Mouse (Mus musculus) heart, embryonic 10.5 days (tissue): Measurements from ENCODE around the gene Ilkap. TPM values are rescaled to one million over a fixed set of nuclear protein-coding genes. Genes with fewer than 3 reads are reported as not detected.

Source experiments
- DNase-seq: peaks from one replicate; pipeline ENCODE4 v3.0.0-alpha.2; 2017; ENCODE audit warnings: low spot score
- H3K27ac ChIP-seq: fragments of 300-500 bp; sonication (generic); 2 replicates; pipeline ENCODE4 v1.5.1; 2016; ENCODE audit warnings: mild to moderate bottlenecking
- H3K27me3 ChIP-seq: fragments of 300-500 bp; sonication (generic); 2 replicates; pipeline ENCODE4 v1.6.1; 2016; ENCODE audit warnings: mild to moderate bottlenecking; ENCODE audit not compliant: poor library complexity, insufficient read depth, severe bottlenecking
- H3K36me3 ChIP-seq: fragments of 300-500 bp; sonication (generic); 2 replicates; pipeline ENCODE4 v1.6.1; 2016; ENCODE audit warnings: mild to moderate bottlenecking, moderate library complexity
- H3K4me1 ChIP-seq: fragments of 300-500 bp; sonication (generic); 2 replicates; pipeline ENCODE4 v1.6.1; 2016; ENCODE audit warnings: mild to moderate bottlenecking
- H3K4me3 ChIP-seq: fragments of 300-500 bp; sonication (generic); 2 replicates; pipeline ENCODE4 v1.5.1; 2016; ENCODE audit warnings: mild to moderate bottlenecking, moderate library complexity
- H3K9me3 ChIP-seq: fragments of 300-500 bp; sonication (generic); 2 replicates; pipeline ENCODE4 v1.6.1; 2016; ENCODE audit warnings: mild to moderate bottlenecking, moderate library complexity
- WGBS: fragments of 180-500 bp; shearing (Covaris S2); methylation state at CpG from one replicate; pipeline ENCODE4 v1.1.7; 2016; 5-methylcytosine and 5-hydroxymethylcytosine counted together
- polyA plus RNA-seq: library from polyadenylated mRNA; unstranded; fragments of >200 nt; fragmentation: Nextera tagmentation; extraction: Ambion mirVana; gene quantifications from 2 replicates; pipeline ENCODE4 v1.2.1, GENCODE M21; 2016

Ilkap gene
- polyA plus RNA-seq, 1 experiment from 2014 or later, result 152 TPM

DNA sequence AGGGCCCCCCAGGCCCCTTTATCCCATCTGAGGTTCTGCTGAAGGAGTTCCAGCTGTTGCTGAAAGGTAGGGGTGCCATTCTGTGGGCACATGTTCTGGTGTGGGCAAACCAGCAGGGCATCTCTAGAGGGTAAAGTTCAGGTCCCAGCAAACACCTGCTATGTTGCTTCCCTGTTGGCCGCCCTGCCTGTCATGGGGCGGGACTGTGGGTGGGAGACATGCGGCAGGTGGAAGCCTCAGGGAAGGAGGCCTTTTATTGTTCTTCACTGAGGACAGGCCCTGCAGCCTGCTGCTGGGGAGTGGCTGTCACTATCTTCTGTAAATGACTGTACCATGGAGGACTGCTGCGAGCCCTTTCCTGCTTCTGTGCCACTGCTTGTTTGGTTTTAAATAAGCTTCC, 29.2 kb downstream of the Ilkap start:
- Histone ChIP-seq H3K27ac (no peak overlapping the region), H3K4me1 (peaks cover 22% of the 10 kb centered on the region), H3K36me3 (peaks cover 53% of the 10 kb centered on the region), H3K4me3 (no peak overlapping the region), H3K9me3 (no peaks in the 10 kb centered on the region), H3K27me3 (peaks cover 23% of the 10 kb centered on the region)
- 66% methylated on average over 4 of the region's 4 CpGs for WGBS
- no peak for DNase-seq

DNA sequence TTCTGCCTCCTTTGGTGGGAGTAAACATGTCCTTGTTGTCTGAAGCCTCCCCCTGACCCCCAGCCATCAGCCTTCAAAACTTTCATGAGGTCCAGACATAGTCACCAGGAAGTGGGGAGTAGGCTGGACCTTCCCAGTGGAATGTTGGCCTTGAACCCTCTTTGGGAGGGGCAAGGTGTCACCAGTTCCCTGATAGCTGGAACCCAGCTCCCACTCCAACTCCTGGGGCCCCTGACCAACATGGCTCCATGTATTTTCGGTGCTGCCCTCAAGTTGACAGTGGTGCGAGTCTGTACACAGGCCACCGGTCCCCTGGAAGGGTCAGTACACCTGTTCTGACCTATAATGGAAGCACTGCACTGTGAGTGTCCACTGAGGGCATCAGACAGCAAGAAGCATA, 31.3 kb downstream of the Ilkap start:
- Histone ChIP-seq H3K36me3 (peaks cover 50% of the 10 kb centered on the region), H3K27me3 (peaks cover 23% of the 10 kb centered on the region), H3K27ac (peak overlapping the region; percentile 14; the same call in 1 of the 2 replicates), H3K4me3 (peak overlapping the region; percentile 64), H3K9me3 (peaks cover 9% of the 10 kb centered on the region), H3K4me1 (peaks cover 22% of the 10 kb centered on the region)
- no peak for DNase-seq
- 88% methylated on average over 3 of the region's 3 CpGs for WGBS

DNA sequence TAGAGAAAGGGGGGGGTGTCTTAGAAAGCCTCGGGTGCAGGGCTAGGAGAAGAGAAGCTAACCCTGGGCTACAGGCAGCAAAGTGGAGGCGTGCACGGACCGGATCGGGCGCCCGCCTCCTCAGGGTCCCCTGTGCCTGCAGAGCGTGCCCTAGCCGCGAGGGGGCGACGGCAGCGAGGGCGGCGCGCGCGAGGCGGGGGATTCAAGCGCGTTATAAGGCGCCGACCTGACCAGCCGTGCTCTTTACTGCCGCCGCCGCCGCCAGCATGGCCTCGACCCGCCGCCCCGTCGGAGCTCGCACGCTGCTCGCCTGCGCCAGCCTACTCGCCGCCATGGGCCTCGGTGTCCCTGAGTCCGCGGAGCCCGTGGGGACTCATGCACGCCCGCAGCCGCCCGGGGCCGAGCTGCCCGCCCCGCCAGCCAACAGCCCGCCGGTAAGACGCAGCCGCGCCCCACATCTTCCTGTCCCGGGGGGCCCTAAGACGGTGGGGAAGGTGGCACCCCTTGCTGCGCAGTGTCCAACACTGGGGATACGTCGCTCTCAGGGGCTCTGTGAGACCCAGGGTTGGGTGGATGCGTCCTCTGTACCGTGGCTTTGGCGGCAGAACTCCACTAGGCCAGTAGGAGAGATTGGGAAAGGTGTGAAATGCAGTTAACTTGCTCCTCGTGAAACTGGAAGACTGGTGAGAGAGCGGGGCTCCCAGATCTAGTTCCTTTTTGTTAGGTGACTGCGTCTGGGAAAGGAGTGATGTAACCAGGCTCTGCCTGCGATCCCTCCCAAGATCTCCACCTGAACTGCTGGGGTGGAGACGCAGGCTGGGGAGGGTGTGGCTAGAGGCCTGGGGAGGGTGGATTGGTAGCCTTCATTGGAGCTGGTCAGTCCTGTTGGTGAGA, 32.2 kb downstream of the Ilkap start, which contains the start of gene Erfe:
Erfe (plus strand) TSS at position 216 of the 894 bp plus-strand sequence.
- peak within 1 kb of the TSS; percentile 77 for H3K27ac ChIP-seq
- peak within 1 kb of the TSS; percentile 64 for H3K4me3 ChIP-seq
- H3K27me3 ChIP-seq, result peaks cover 23% of the 10 kb centered on the region
- H3K4me1 ChIP-seq, result peaks cover 22% of the 10 kb centered on the region
- H3K9me3 ChIP-seq, result peaks cover 13% of the 10 kb centered on the region
- 1% methylated on average over 68 of the region's 68 CpGs for WGBS
- H3K36me3 ChIP-seq, result peaks cover 50% of the 10 kb centered on the region
- DNase-seq, result no peak

DNA sequence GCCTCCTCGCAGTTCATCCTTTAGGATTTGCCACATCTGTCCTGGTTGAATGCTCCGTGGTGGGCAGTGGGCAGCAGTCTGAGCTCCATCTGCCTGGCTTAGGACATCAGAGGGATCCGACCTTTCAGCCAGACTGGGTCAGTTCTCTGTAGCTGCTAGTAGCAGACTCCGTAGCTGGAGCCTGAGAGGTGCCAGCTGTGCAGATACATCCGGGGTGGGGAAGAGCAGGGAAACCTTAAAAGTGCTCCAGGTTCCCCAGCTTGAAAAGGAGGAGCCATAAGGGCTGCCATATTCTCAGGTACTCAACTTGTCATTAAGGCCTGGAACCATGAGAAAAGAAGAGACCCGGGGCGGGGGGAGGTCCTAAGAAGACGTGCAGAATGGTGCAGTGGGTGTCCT, 32.8 kb downstream of the Ilkap start:
- WGBS, result 21% methylated on average over 8 of the region's 8 CpGs
- Histone ChIP-seq H3K27ac (peak overlapping the region; percentile 77; the same call in 1 of the 2 replicates), H3K4me1 (peaks cover 22% of the 10 kb centered on the region), H3K4me3 (peak overlapping the region; percentile 64), H3K27me3 (peaks cover 23% of the 10 kb centered on the region), H3K9me3 (peaks cover 13% of the 10 kb centered on the region), H3K36me3 (peaks cover 50% of the 10 kb centered on the region)
- DNase-seq, result no peak

DNA sequence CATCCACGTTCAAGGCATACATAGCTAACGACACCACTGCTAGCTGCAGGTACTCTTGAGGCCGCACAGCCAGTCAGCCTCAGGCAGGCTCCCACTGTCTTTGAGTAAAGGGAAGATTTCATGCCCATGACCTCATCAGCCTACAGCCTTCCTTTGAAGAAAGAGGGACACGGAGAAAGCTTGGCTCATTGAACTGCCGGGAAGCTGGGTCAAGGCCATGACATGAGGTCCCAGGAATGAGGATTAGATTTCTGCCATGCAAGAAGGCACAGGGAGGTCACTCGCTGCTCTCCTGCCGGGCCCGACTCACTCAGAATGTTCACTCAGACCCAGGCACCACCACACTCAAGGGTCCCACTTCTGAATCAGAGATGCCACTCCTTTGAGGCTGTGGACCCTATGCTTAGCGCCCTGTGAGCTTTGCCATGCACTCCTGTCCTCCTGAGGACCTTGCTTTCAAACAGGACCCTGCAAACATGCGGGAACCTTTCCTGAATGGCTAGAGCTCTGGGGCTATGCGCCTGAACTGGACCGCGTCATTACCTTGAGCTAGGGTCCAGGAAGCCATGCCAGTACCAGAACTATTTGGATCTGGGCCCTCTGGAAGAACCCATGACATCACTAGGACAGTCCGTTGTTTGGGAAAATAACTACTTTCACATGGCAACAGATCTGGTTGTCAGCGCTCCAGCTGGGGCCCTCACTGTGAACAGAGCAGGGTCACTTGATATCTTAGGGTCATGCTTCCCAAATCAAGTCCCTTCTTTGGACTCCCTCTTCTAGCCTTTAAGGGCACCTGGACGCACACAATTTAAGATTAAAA, 33.6 kb downstream of the Ilkap start:
- Histone ChIP-seq H3K27ac (no peak overlapping the region), H3K4me3 (no peak overlapping the region), H3K9me3 (peaks cover 13% of the 10 kb centered on the region), H3K4me1 (peaks cover 22% of the 10 kb centered on the region), H3K36me3 (peaks cover 50% of the 10 kb centered on the region), H3K27me3 (peaks cover 23% of the 10 kb centered on the region)
- 87% methylated on average over 16 of the region's 16 CpGs for WGBS
- DNase-seq, result no peak

GRCm38 (mm10) chr1:91362113-91362512, 36.5 kb downstream of the Ilkap start:
- H3K9me3 ChIP-seq, result peaks cover 13% of the 10 kb centered on the region
- peaks cover 72% of the 10 kb centered on the region for H3K36me3 ChIP-seq
- WGBS, result 78% methylated on average over 5 of the region's 5 CpGs
- DNase-seq, result no peak
- H3K4me3 ChIP-seq, result no peak overlapping the region
- no peak overlapping the region for H3K27ac ChIP-seq
- peaks cover 9% of the 10 kb centered on the region for H3K27me3 ChIP-seq
- peaks cover 20% of the 10 kb centered on the region for H3K4me1 ChIP-seq

DNA sequence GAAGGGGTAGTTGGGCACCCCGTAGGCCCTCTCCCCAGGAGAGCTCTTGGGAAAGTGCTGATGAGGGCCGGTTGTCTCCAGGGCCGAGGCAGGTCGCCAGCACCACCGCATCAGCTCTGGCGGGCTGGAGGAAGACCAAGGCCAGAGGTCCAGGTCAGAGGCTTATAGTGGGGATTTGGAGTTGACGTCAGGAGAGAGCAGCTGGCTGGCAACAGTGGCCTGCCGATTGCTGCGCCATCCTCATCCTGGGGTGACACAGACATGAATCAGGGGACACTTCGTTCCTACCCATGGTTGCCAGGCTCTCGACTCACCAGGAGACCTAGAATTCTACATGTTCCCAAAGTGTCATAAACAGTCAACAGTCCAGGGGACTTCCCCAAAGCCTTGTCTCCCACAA, 42.5 kb downstream of the Ilkap start:
- peaks cover 39% of the 10 kb centered on the region for H3K4me1 ChIP-seq
- H3K9me3 ChIP-seq, result no peaks in the 10 kb centered on the region
- peaks cover 78% of the 10 kb centered on the region for H3K36me3 ChIP-seq
- no peak overlapping the region for H3K4me3 ChIP-seq
- H3K27me3 ChIP-seq, result no peaks in the 10 kb centered on the region
- DNase-seq, result no peak
- no peak overlapping the region for H3K27ac ChIP-seq
- 80% methylated on average over 11 of the region's 11 CpGs for WGBS

DNA sequence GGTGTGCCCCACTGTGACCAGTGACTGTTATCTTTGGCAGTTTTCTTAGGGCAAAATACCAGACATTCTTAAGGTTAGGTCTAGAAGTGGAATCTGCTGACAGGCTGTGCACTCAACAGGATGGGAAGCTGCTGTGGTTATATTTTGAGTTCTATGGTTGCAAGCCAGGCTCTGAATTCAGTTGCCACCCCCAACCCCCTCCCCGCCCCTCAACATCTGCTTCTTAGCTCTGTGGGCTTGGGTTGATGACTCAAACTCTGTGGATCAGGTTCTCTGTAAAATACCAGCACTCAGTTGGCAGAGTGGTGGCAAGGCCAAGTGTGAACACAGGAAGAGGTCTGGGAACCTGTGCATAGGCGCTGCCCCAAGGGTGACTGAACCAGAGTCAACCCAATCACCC, 46.3 kb downstream of the Ilkap start:
- Histone ChIP-seq H3K36me3 (peaks cover 40% of the 10 kb centered on the region), H3K4me3 (peak overlapping the region; percentile 55; the same call in 1 of the 2 replicates), H3K4me1 (peaks cover 51% of the 10 kb centered on the region), H3K9me3 (no peaks in the 10 kb centered on the region), H3K27me3 (0 out of 2 replicates have a peak, but pooled peaks cover 5% of the 10 kb centered on the region), H3K27ac (0 out of 2 replicates have a peak overlapping the region, but pooled peaks have one; percentile 16)
- WGBS, result 73% methylated on average over 2 of the region's 2 CpGs
- DNase-seq, result no peak

GRCm38 (mm10) chr1:91351249-91351648, 47.4 kb downstream of the Ilkap start:
- Histone ChIP-seq H3K9me3 (no peaks in the 10 kb centered on the region), H3K27ac (peak overlapping the region; percentile 91), H3K4me1 (peaks cover 51% of the 10 kb centered on the region), H3K4me3 (peak overlapping the region; percentile 55), H3K36me3 (peaks cover 30% of the 10 kb centered on the region), H3K27me3 (peaks cover 11% of the 10 kb centered on the region)
- no peak for DNase-seq
- 52% methylated on average over 3 of the region's 3 CpGs for WGBS

DNA sequence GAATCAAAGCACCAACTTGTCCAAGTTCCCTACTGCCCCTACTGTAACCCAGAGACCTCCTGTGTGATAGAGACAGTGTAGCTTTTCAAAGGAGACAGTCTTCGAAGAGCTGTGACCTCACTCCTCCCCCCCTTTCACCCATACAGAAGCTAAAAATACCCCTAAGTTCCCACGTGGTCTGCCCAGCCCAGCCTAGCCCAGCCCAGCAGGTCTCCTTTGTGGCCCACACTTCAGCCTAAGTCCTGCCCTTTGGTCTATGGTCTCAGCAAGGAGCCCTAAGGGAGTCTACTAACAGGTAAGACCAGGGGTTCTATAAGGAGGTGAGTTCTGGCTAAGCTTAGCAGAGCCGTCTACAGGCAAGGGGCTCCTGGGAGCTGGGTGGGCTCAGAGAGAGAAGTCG, 47.8 kb downstream of the Ilkap start, which contains the start of gene Klhl30:
Klhl30 (plus strand) TSS at position 176 of the 400 bp plus-strand sequence.
- DNase-seq, result no peak
- peaks cover 51% of the 10 kb centered on the region for H3K4me1 ChIP-seq
- 25% methylated on average over 4 of the region's 4 CpGs for WGBS
- peak within 1 kb of the TSS; percentile 91 for H3K27ac ChIP-seq
- H3K27me3 ChIP-seq, result peaks cover 16% of the 10 kb centered on the region
- no peaks in the 10 kb centered on the region for H3K9me3 ChIP-seq
- H3K36me3 ChIP-seq, result peaks cover 26% of the 10 kb centered on the region
- H3K4me3 ChIP-seq, result peak within 1 kb of the TSS; percentile 55

- Histone ChIP-seq H3K36me3 (no peaks in the 10 kb centered on the region), H3K4me1 (peaks cover 41% of the 10 kb centered on the region), H3K9me3 (no peaks in the 10 kb centered on the region), H3K4me3 (no peak overlapping the region), H3K27me3 (peaks cover 55% of the 10 kb centered on the region), H3K27ac (no peak overlapping the region)
- WGBS, result 34% methylated on average over 3 of the region's 3 CpGs
- peak; percentile 84 for DNase-seq
These were observed 51.7 kb downstream of the Ilkap start for GRCm38 (mm10) chr1:91346892-91347291.

GRCm38 (mm10) chr1:91344921-91345685, 53.5 kb downstream of the Ilkap start:
- DNase-seq, result no peak
- H3K4me3 ChIP-seq, result peak overlapping the region; percentile 56
- H3K36me3 ChIP-seq, result no peaks in the 10 kb centered on the region
- H3K27ac ChIP-seq, result peak overlapping the region; percentile 67
- H3K27me3 ChIP-seq, result peaks cover 71% of the 10 kb centered on the region
- WGBS, result 4% methylated on average over 68 of the region's 68 CpGs
- H3K9me3 ChIP-seq, result no peaks in the 10 kb centered on the region
- peaks cover 24% of the 10 kb centered on the region for H3K4me1 ChIP-seq
